Mouse (Mus musculus) liver, postnatal 0 days (tissue): Measurements from ENCODE around the gene Tmem158.

Experiments
- CTCF ChIP-seq: sonication (generic); IDR thresholded peaks from 2 replicates; pipeline ENCODE4 v1.5.1; 2016; ENCODE audit warnings: antibody characterized with exemption, low read depth
- EP300 ChIP-seq: IDR thresholded peaks from 2 replicates; pipeline ENCODE4 v1.6.1; 2016; ENCODE audit warnings: antibody characterized with exemption, low read depth, mild to moderate bottlenecking

DNA sequence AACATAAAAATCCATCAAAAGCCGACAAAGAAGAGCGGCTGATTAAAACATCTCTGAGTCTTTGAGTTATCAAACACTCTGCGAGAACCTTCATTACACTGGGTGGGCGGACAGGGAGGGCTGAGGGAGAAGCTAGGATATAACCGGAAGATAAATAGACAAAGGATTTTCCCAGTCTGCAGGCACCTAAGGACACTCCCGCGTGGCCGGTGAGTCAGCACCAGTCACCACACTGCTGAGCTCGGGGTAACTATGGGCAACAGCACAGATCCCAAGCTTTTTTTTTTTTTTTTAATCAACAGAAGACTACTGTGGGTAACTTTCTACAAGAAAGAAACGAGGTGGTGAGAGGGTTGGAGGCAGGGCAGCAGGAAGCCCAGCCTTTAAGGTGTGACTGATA, 16.6 kb downstream of the Tmem158 start:
- TF ChIP-seq CTCF (no peak), EP300 (no peak)
